Mouse (Mus musculus) spleen, adult 2 months (tissue): ENCODE results near the gene Ndufs2.

Source experiments
- CTCF ChIP-seq: fragments of 200-500 bp; IDR thresholded peaks from 2 replicates; pipeline ENCODE4 v1.5.1; 2011; ENCODE audit warnings: mild to moderate bottlenecking, inconsistent platforms; ENCODE audit not compliant: insufficient read depth, insufficient read length, insufficient replicate concordance; ENCODE audit errors: extremely low read depth
- POLR2A ChIP-seq: fragments of 200-500 bp; IDR thresholded peaks from 2 replicates; pipeline ENCODE4 v1.6.1; 2011; ENCODE audit warnings: low read depth, low read length, inconsistent platforms

GRCm38 (mm10) chr1:171204249-171204644 lies 46.9 kb downstream of the Ndufs2 start:
- TF ChIP-seq CTCF, result no peak
- TF ChIP-seq POLR2A, result no peak
